Mouse (Mus musculus): ENCODE data around the gene Exoc7. TPM values are rescaled to one million over a fixed set of nuclear protein-coding genes. Genes with fewer than 3 reads are reported as not detected.

The Exoc7 gene
- polyA plus RNA-seq, 1 experiment = 31.5 TPM

DNA sequence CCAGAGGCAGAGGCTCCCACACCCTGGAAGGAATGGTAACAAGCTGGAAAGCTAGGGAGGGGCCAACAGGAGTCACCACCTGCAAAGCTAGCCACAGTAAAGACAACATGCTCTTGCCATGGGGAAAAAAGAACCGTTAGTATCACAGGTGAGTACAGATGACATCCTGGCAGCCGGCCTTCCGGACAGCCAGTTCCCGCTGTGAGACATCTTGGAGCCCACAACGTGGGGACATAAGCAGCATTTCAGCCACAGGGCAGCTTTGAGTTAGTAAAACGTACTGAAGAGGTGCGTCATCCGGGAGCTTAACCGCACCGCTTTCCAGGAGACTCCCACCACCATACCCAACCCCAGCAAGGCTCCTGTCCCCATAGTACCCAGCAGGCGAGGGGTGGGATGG, 8.8 kb downstream of the Exoc7 start:
- TF ChIP-seq CEBPB (IDR thresholded peaks at IDR 0.05; ENCODE audit: low read depth) = no peak
- H3K79me2 ChIP-seq (ENCODE audit: control insufficient read depth, insufficient read depth) = no peaks in the 10 kb centered on the region
- H3K36me3 ChIP-seq (ENCODE audit: control insufficient read depth, insufficient read depth) = peaks cover 23% of the 10 kb centered on the region
- H3ac ChIP-seq (ENCODE audit: control insufficient read depth, insufficient read length, low read depth) = no peak overlapping the region
- H3K27me3 ChIP-seq (ENCODE audit: control insufficient read depth, insufficient read depth, insufficient read length) = no peaks in the 10 kb centered on the region
- no peaks in the 10 kb centered on the region for H3K79me3 ChIP-seq (ENCODE audit: low read depth)
- no peak overlapping the region for H3K4me3 ChIP-seq (ENCODE audit: insufficient read depth, poor library complexity, severe bottlenecking)

DNA sequence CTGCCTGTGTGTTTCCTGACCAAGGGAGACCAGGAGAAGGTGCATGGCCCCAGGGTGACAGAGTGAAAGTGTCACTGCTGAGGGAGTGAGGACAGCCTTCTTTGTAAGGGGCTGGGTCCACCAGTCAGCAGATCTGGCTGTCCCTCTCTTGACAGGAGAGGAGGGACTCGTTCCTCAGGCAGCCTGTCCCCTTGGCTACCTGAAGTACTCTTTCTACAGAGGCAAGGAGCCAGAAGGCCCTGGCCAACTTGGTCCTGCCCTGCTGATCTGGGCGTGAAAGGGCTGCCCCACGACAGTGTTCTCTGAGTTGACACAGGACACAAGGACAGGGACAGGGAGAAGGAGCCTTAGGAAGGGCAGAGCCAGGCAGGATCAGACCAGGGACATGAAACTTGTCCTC, 10.0 kb downstream of the Exoc7 start:
- TF ChIP-seq CTCF (IDR thresholded peaks at IDR 0.05; ENCODE audit: control insufficient read depth, insufficient read depth, insufficient read length) = no peak
- H3K36me3 ChIP-seq (ENCODE audit: control insufficient read depth, insufficient read depth) = peaks cover 14% of the 10 kb centered on the region
- H3ac ChIP-seq (ENCODE audit: control insufficient read depth, insufficient read length, low read depth) = no peak overlapping the region

DNA sequence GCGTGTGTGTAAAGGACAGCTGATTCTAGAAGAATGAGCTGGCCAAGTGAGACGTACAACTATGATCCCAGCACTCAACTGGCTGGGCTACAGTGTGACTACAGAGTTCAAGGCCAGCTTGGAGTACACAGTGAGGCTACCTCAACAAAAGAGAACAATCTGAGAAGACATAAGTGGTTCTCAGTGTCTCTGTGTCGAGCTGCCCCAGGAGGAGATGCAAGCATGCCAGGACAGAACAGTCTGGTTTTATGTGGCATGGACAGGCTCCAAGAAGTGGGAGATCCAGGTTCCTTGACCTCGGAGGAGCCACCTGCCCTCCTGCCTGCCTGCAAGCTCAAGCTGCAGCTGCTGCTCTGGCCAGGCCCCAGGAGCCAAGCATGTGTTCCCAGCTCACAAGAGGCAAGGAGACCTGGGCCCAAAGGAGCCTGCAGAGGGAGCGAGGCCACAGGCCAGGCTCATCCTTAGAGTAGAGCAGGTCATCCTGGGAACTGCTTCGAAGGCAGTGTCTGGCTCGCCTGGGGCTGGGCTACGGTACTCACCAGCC, 10.8 kb downstream of the Exoc7 start:
- H3K36me3 ChIP-seq (ENCODE audit: control insufficient read depth, insufficient read depth) = peaks cover 8% of the 10 kb centered on the region
- TF ChIP-seq CTCF (IDR thresholded peaks at IDR 0.05; ENCODE audit: control insufficient read depth, insufficient read depth, insufficient read length) (no peak), CEBPB (IDR thresholded peaks at IDR 0.05; ENCODE audit: low read depth) (no peak), MYOD1 (IDR thresholded peaks at IDR 0.05; ENCODE audit: control insufficient read depth, insufficient read length, low read depth) (no peak), FOSL1 (IDR thresholded peaks at IDR 0.05; ENCODE audit: insufficient read depth, low read length, poor library complexity, severe bottlenecking) (no peak), MYOG (IDR thresholded peaks at IDR 0.05; ENCODE audit: control insufficient read depth, extremely low read depth, insufficient read length) (no peak), USF1 (IDR thresholded peaks at IDR 0.05; ENCODE audit: low read depth) (no peak)
- no peaks in the 10 kb centered on the region for H3K79me2 ChIP-seq (ENCODE audit: control insufficient read depth, insufficient read depth)
- H3K79me3 ChIP-seq (ENCODE audit: low read depth) = no peaks in the 10 kb centered on the region
- H3ac ChIP-seq (ENCODE audit: control insufficient read depth, insufficient read length, low read depth) = no peak overlapping the region
- no peak overlapping the region for H3K4me3 ChIP-seq (ENCODE audit: insufficient read depth, poor library complexity, severe bottlenecking)
- no peaks in the 10 kb centered on the region for H3K27me3 ChIP-seq (ENCODE audit: control insufficient read depth, insufficient read depth, insufficient read length)

More for the DNA sequence above, 10.0 kb downstream of the Exoc7 start:
- Histone ChIP-seq H3K79me2 (ENCODE audit: control insufficient read depth, insufficient read depth) (no peaks in the 10 kb centered on the region), H3K79me3 (ENCODE audit: low read depth) (no peaks in the 10 kb centered on the region), H3K27me3 (ENCODE audit: control insufficient read depth, insufficient read depth, insufficient read length) (no peaks in the 10 kb centered on the region), H3K4me3 (ENCODE audit: insufficient read depth, poor library complexity, severe bottlenecking) (no peak overlapping the region)

DNA sequence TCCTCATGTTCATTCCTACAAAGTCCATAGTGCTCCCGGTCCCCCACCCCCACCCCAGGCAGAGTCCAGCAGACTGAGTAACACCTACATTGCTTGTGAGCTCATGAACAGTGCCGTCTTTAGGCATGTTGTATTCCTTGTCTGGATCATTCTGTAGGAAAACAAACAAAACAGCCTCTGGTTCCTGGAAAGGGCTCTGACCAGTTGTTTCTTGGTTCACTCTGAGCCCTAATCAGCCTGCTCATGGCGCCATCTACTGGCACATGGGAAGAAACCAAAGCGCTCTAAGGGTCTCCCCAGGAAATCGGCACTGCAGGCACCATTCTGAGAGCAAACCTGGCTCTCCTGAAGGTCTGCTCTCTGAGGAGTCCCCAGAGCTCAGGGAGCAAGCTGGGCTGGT, 12.7 kb downstream of the Exoc7 start:
- no peak overlapping the region for H3K4me3 ChIP-seq (ENCODE audit: insufficient read depth, poor library complexity, severe bottlenecking)
- H3K79me2 ChIP-seq (ENCODE audit: control insufficient read depth, insufficient read depth) = no peaks in the 10 kb centered on the region
- peak; percentile 42 for TF ChIP-seq CTCF (IDR thresholded peaks at IDR 0.05; ENCODE audit: control insufficient read depth, insufficient read depth, insufficient read length)
- no peak for TF ChIP-seq MYOG (IDR thresholded peaks at IDR 0.05; ENCODE audit: control insufficient read depth, extremely low read depth, insufficient read length)
- no peak for TF ChIP-seq FOSL1 (IDR thresholded peaks at IDR 0.05; ENCODE audit: insufficient read depth, low read length, poor library complexity, severe bottlenecking)
- no peak for TF ChIP-seq USF1 (IDR thresholded peaks at IDR 0.05; ENCODE audit: low read depth)
- TF ChIP-seq MAX (IDR thresholded peaks at IDR 0.05) = no peak
- TF ChIP-seq CEBPB (IDR thresholded peaks at IDR 0.05; ENCODE audit: low read depth) = no peak
- TF ChIP-seq MYOD1 (IDR thresholded peaks at IDR 0.05; ENCODE audit: control insufficient read depth, insufficient read length, low read depth) = no peak
- peaks cover 11% of the 10 kb centered on the region for H3K36me3 ChIP-seq (ENCODE audit: control insufficient read depth, insufficient read depth)
- no peaks in the 10 kb centered on the region for H3K27me3 ChIP-seq (ENCODE audit: control insufficient read depth, insufficient read depth, insufficient read length)
- H3ac ChIP-seq (ENCODE audit: control insufficient read depth, insufficient read length, low read depth) = no peak overlapping the region
- H3K79me3 ChIP-seq (ENCODE audit: low read depth) = no peaks in the 10 kb centered on the region

DNA sequence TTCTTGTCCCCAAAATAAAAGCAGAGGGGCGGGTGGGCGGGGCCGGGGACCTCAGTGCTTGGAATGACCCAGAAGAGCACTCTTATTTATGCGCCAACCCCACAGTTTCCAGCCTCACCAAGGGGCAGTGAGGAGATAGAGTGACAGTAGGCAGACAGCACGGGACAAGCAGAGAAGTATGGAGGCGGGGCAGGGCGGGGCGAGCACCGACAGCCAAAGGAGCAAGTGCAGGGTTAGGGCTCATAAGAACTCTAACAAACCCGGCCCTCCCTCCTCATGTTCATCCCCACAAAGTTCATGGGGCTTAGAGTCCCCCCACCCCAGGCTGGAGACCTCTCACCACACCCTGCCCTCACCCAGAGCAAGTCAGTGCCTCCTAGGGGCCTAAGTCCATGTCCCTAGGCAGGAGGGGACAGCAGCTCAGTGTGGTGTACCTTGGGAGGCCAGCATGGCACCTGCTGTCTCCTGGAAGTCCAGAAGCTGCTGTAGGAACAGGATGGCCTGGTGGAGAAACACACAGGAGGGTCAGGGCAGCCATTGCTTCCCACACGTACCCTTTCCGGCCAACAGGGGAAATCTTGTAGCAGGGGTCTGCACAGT, 13.4 kb downstream of the Exoc7 start:
- no peak overlapping the region for H3ac ChIP-seq (ENCODE audit: control insufficient read depth, insufficient read length, low read depth)
- no peaks in the 10 kb centered on the region for H3K79me3 ChIP-seq (ENCODE audit: low read depth)
- peaks cover 16% of the 10 kb centered on the region for H3K36me3 ChIP-seq (ENCODE audit: control insufficient read depth, insufficient read depth)
- no peak overlapping the region for H3K4me3 ChIP-seq (ENCODE audit: insufficient read depth, poor library complexity, severe bottlenecking)
- H3K27me3 ChIP-seq (ENCODE audit: control insufficient read depth, insufficient read depth, insufficient read length) = no peaks in the 10 kb centered on the region
- TF ChIP-seq MAX (IDR thresholded peaks at IDR 0.05) (no peak), CEBPB (IDR thresholded peaks at IDR 0.05; ENCODE audit: low read depth) (no peak), USF1 (IDR thresholded peaks at IDR 0.05; ENCODE audit: low read depth) (no peak), FOSL1 (IDR thresholded peaks at IDR 0.05; ENCODE audit: insufficient read depth, low read length, poor library complexity, severe bottlenecking) (no peak), CTCF (IDR thresholded peaks at IDR 0.05; ENCODE audit: control insufficient read depth, insufficient read depth, insufficient read length) (no peak), MYOD1 (IDR thresholded peaks at IDR 0.05; ENCODE audit: control insufficient read depth, insufficient read length, low read depth) (no peak), MYOG (IDR thresholded peaks at IDR 0.05; ENCODE audit: control insufficient read depth, extremely low read depth, insufficient read length) (no peak)
- H3K79me2 ChIP-seq (ENCODE audit: control insufficient read depth, insufficient read depth) = no peaks in the 10 kb centered on the region

DNA sequence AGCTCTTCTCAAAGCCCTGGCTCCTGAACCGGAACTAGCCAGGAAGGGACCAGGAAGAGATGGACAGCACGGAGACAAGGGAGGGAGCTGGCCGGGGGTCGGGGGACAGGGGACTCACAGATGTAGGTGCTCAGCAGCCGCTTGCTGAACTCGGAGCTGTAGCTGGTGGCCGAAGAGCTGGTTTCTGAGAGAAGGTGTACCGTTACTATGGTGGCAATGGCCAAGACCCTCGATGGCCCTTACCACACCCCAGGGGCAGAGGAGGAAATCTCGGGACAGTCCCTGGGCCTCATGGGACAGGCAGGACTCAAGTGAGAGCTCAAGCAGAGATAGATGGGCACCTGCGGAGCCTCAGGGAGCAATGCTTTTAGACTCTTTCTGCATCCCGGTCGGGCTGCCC, 14.6 kb downstream of the Exoc7 start:
- Histone ChIP-seq H3K4me3 (ENCODE audit: insufficient read depth, poor library complexity, severe bottlenecking) (no peak overlapping the region), H3K27me3 (ENCODE audit: control insufficient read depth, insufficient read depth, insufficient read length) (no peaks in the 10 kb centered on the region), H3K36me3 (ENCODE audit: control insufficient read depth, insufficient read depth) (peaks cover 23% of the 10 kb centered on the region), H3ac (ENCODE audit: control insufficient read depth, insufficient read length, low read depth) (no peak overlapping the region), H3K79me3 (ENCODE audit: low read depth) (no peaks in the 10 kb centered on the region), H3K79me2 (ENCODE audit: control insufficient read depth, insufficient read depth) (no peaks in the 10 kb centered on the region)
- no peak for TF ChIP-seq USF1 (IDR thresholded peaks at IDR 0.05; ENCODE audit: low read depth)
- TF ChIP-seq CEBPB (IDR thresholded peaks at IDR 0.05; ENCODE audit: low read depth) = no peak
- TF ChIP-seq MYOD1 (IDR thresholded peaks at IDR 0.05; ENCODE audit: control insufficient read depth, insufficient read length, low read depth) = no peak
- no peak for TF ChIP-seq CTCF (IDR thresholded peaks at IDR 0.05; ENCODE audit: control insufficient read depth, insufficient read depth, insufficient read length)
- no peak for TF ChIP-seq FOSL1 (IDR thresholded peaks at IDR 0.05; ENCODE audit: insufficient read depth, low read length, poor library complexity, severe bottlenecking)
- no peak for TF ChIP-seq MAX (IDR thresholded peaks at IDR 0.05)
- TF ChIP-seq MYOG (IDR thresholded peaks at IDR 0.05; ENCODE audit: control insufficient read depth, extremely low read depth, insufficient read length) = no peak
